Mouse (Mus musculus) small intestine, adult 2 months (tissue): ENCODE measurements around the gene Polr2j.

Experiments
- CTCF ChIP-seq: fragments of 200-500 bp; IDR thresholded peaks from 2 replicates; pipeline ENCODE4 v1.5.1; 2012; ENCODE audit warnings: low read depth, mild to moderate bottlenecking, control low read depth, inconsistent platforms, low read length, moderate library complexity, mixed read lengths; ENCODE audit not compliant: insufficient replicate concordance, insufficient read length; ENCODE audit errors: extremely low read depth
- POLR2A ChIP-seq: fragments of 200-500 bp; IDR thresholded peaks from 2 replicates; pipeline ENCODE4 v1.6.1; 2012; ENCODE audit warnings: low read depth, mild to moderate bottlenecking, control low read depth, inconsistent platforms, low read length, moderate library complexity

DNA sequence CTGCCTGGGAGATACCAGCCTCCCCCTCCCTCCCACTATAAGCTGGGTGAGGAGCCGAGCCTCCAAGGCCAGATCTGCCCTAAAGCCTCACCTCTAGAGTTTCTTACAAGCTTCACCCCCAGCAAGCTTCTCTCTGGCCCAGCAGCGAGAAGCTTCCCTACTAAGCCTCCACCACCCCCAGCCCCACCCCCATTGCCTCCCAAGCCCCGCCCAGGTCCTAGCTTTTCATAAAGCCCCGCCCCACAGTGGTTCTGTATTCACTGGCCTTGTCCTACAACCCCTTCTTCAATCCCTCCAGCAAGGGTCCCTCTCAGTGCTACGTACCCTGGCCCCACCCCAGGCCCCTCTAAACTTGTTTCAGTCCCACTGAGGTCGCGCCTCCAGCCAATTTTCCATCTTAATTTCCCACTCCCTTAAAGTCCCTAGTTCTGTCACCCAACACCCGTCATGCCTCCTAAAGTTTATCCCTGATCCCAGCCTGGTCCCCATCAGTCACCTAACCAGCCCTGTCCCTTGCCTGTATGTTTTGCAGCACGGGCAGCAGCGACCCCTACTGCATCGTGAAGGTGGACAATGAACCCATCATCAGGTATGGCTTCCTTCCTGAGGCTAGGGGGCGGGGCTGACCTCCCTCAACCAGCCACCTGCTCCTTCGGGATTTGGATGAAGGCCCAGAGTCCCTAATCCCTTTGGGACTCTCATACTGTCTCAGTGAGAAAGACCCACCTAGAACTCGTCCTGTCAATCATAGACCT lies 27.4 kb upstream of the Polr2j start:
- TF ChIP-seq CTCF, result no peak
- no peak for TF ChIP-seq POLR2A
